Mouse (Mus musculus): Measurements from ENCODE around the gene Olfr586. TPM values are rescaled to one million over a fixed set of nuclear protein-coding genes. Genes with fewer than 3 reads are reported as not detected.

Gene Olfr586
- not detected for total RNA-seq (2021)
- long read RNA-seq, result 0 reads

GRCm38 (mm10) chr7:103125538-103125937 lies at the start of gene Olfr586:
Olfr586 (minus strand) TSS chr7:103125638.
- DNase-seq (ENCODE audit: low spot score in 2 of 2), result no peak

- no peak for DNase-seq (ENCODE audit: low spot score in 2 of 2)
Measured at GRCm38 (mm10) chr7:103169697-103170096, 44.3 kb upstream of the Olfr586 start.

DNA sequence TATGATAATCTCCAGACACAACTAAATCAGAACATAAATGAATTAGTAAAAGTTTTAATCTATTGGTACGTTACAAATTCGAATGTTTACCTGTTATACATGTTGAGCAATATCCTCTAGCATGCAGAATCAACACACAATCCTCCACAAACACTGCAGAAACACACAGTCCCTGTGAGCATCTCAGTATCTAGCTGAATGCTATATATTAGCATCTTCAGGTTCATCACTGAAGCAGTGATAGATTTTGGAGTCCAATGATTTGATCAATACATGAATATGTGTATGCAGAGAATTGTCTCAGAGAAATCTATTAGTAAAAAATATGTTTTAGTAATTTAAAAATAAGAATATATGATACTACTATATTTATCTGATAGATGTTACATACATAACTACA lies 30.8 kb upstream of the Olfr586 start, which contains the start of gene Olfr589:
Gene Olfr589, minus strand, starts transcription at position 101 of the 400 bp plus-strand sequence.
- no peak for DNase-seq (ENCODE audit: low spot score in 2 of 2)

- no peak for DNase-seq (ENCODE audit: low spot score in 2 of 2)
Measured at GRCm38 (mm10) chr7:103140579-103140978, 15.1 kb upstream of the Olfr586 start, which contains the start of gene Olfr588-ps1. Olfr588-ps1 (plus strand) TSS chr7:103140879.

GRCm38 (mm10) chr7:103119406-103119805 lies 6.0 kb downstream of the Olfr586 start:
- DNase-seq (ENCODE audit: low spot score in 2 of 2), result peak in 1 of 2 experiments; percentile 10

DNA sequence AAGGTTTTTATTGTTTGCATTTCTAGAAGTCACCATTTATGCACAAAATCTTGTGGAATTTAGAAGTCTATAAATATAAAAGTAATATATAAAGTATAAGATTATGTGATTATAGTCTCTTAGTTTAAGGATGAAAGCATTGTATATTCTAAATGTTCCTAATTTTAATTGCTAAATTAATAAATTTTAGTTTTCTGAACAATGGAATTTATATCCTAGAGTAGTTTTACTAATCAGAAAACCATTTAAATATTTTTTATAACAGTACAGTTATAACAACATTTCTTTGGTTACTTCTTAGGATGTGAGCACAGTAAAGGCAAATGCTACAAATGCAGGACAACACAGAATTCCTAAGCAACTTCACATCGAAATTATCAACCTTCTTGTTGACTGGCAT lies 28.0 kb downstream of the Olfr586 start, which contains the start of gene Olfr585:
Gene Olfr585, plus strand, starts transcription at position 301 of the 400 bp plus-strand sequence.
- no peak for DNase-seq (ENCODE audit: low spot score in 2 of 2)

DNA sequence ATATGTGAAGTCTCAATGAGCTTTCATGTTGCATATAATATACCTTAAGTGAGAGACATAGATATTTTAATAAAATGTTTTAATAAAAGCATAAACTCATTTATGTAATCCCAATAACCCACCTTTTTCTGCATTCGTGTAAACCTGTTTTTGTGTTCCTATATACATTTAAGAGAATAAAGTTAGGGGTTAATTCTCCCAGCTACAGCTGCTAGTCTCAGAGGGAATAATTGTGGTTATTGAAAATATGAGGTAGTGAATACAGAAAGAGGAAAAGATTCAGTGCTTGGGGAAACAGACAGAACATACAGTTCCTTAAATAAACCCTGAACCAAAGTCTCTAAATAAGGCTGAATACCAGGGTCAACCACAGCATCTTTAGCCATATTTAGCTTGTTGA lies 43.9 kb downstream of the Olfr586 start, which contains the start of gene Olfr584:
Gene Olfr584, plus strand, starts transcription at position 301 of the 400 bp plus-strand sequence.
- no peak for DNase-seq (ENCODE audit: low spot score in 2 of 2)

Other genes starting within 250 kb of the Olfr586 start
- not detected for gene Olfr568, start 248.5 kb downstream of the Olfr586 start, total RNA-seq (2021)
- gene Olfr569, start 234.8 kb downstream of the Olfr586 start, total RNA-seq (2021), result not detected
- not detected for gene Olfr570, start 231.1 kb downstream of the Olfr586 start, total RNA-seq (2021)
- gene Olfr571, start 208.1 kb downstream of the Olfr586 start, total RNA-seq (2021), result not detected
- not detected for gene Olfr572, start 201.2 kb downstream of the Olfr586 start, total RNA-seq (2021)
- not detected for gene Olfr573-ps1, start 183.1 kb downstream of the Olfr586 start, total RNA-seq (2021)
- not detected for gene Olfr574, start 177.2 kb downstream of the Olfr586 start, total RNA-seq (2021)
- not detected for gene Olfr575, start 166.9 kb downstream of the Olfr586 start, total RNA-seq (2021)
- gene Olfr576, start 163.0 kb downstream of the Olfr586 start, total RNA-seq (2021), result not detected
- not detected for gene Olfr577, start 149.7 kb downstream of the Olfr586 start, total RNA-seq (2021)
- gene Olfr578, start 136.3 kb downstream of the Olfr586 start, total RNA-seq (2021), result not detected
- gene Olfr582, start 87.6 kb downstream of the Olfr586 start, total RNA-seq (2021), result not detected
- not detected for gene Olfr583, start 74.3 kb downstream of the Olfr586 start, total RNA-seq (2021)
- not detected for gene Olfr584, start 43.8 kb downstream of the Olfr586 start, total RNA-seq (2021)
- not detected for gene Olfr585, start 27.9 kb downstream of the Olfr586 start, total RNA-seq (2021)
- not detected for gene Olfr588-ps1, start 15.2 kb upstream of the Olfr586 start, total RNA-seq (2021)
- gene Olfr589, start 30.7 kb upstream of the Olfr586 start, total RNA-seq (2021), result not detected
- not detected for gene Olfr591, start 52.7 kb upstream of the Olfr586 start, total RNA-seq (2021)
- not detected for gene Olfr592, start 59.2 kb upstream of the Olfr586 start, total RNA-seq (2021)
- gene Olfr593, start 86.2 kb upstream of the Olfr586 start, total RNA-seq (2021), result not detected
- not detected for gene Olfr594, start 91.4 kb upstream of the Olfr586 start, total RNA-seq (2021)
- gene Usp17ld, start 126.9 kb upstream of the Olfr586 start, total RNA-seq (2021), result not detected
- gene Olfr596, start 180.0 kb upstream of the Olfr586 start, total RNA-seq (2021), result not detected
- gene Olfr597, start 190.7 kb upstream of the Olfr586 start, total RNA-seq (2021), result not detected
- gene Olfr598, start 197.9 kb upstream of the Olfr586 start, total RNA-seq (2021), result not detected
- not detected for gene Olfr599, start 210.3 kb upstream of the Olfr586 start, total RNA-seq (2021)
- not detected for gene Olfr600, start 224.0 kb upstream of the Olfr586 start, total RNA-seq (2021)
- not detected for gene Olfr601, start 237.0 kb upstream of the Olfr586 start, total RNA-seq (2021)

All from layer of hippocampus, postnatal 10 days (tissue).